Mouse (Mus musculus) lung, postnatal 0 days (tissue): ENCODE results near the gene Adamts7.

ENCODE experiments used
- CTCF ChIP-seq: IDR thresholded peaks from 2 replicates; pipeline ENCODE4 v1.5.1; 2016; ENCODE audit warnings: antibody characterized with exemption, mild to moderate bottlenecking
- EP300 ChIP-seq: IDR thresholded peaks from 2 replicates; pipeline ENCODE4 v1.6.1; 2016; ENCODE audit warnings: antibody characterized with exemption, mild to moderate bottlenecking, control low read depth

GRCm38 (mm10) chr9:90241041-90241440, 78.2 kb downstream of the Adamts7 start:
- TF ChIP-seq CTCF (no peak), EP300 (no peak)
